Mouse (Mus musculus) Patski (cell line): Measurements from ENCODE around the gene Serpinc1. TPM values are rescaled to one million over a fixed set of nuclear protein-coding genes. Genes with fewer than 3 reads are reported as not detected.

Source experiments
- ATAC-seq: fragments of 100-300 bp; one replicate; pipeline ENCODE4 v1.8.0; 2021
- CTCF ChIA-PET: fragments of 350-600 bp; sonication (Branson Sonifier 250); formaldehyde crosslinking; loops from one replicate; lab custom pipeline; 2022; ENCODE audit warnings: inconsistent platforms; lab: Charles Lee
- POLR2A ChIA-PET: fragments of 350-600 bp; sonication (Branson Sonifier 250); formaldehyde crosslinking; loops from one replicate; lab custom pipeline; 2022; ENCODE audit warnings: antibody characterized with exemption, inconsistent platforms; lab: Charles Lee
- DNase-seq: peaks from one replicate; pipeline ENCODE4 v3.0.0-alpha.2; 2011; ENCODE audit warnings: low read depth, low spot score
- H3K27me3 ChIP-seq: fragments of 371-371 bp; one replicate; pipeline ENCODE4 v1.5.1; 2021
- CTCF ChIP-seq: fragments of 100-300 bp; IDR thresholded peaks from one replicate; pipeline ENCODE4 v1.5.1; 2021
- in situ Hi-C: fragments of 300-500 bp; cut with MboI; formaldehyde crosslinking; loops from 3 replicates; pipeline ENCODE4 v1.11.1; 2018; ENCODE audit warnings: low pct_unique_long_range_greater_than_20kb, mixed read lengths
- polyA plus RNA-seq: library from polyadenylated mRNA; unstranded; gene quantifications from one replicate; pipeline ENCODE4 v1.2.3, GENCODE M21; 2021

Serpinc1 gene
- polyA plus RNA-seq, 1 experiment from 2014 or later, result 1.3 TPM

DNA sequence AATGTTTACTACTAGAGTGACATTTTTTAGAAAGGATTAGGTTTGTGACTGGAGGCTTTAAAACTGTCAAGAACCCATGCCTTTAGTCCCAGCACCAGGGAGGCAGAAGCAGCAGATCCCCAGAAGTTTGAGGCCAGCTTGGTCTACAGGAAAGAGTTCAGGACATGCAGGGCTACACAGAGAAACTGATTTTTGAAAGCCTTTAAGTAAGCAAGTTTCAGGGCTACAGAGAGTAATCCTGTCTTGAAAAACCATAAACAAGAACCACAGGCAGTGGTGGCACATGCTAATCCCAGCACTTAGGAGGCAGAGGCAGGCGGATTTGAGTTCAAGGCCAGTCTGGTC, 62.0 kb downstream of the Serpinc1 start:
- no peak for TF ChIP-seq CTCF
- POLR2A ChIA-PET, result no interaction called here
- DNase-seq, result no peak
- in situ Hi-C loops, result no loop called here
- CTCF ChIA-PET, result no interaction called here
- ATAC-seq, result no peak
- no peaks in the 10 kb centered on the region for H3K27me3 ChIP-seq

DNA sequence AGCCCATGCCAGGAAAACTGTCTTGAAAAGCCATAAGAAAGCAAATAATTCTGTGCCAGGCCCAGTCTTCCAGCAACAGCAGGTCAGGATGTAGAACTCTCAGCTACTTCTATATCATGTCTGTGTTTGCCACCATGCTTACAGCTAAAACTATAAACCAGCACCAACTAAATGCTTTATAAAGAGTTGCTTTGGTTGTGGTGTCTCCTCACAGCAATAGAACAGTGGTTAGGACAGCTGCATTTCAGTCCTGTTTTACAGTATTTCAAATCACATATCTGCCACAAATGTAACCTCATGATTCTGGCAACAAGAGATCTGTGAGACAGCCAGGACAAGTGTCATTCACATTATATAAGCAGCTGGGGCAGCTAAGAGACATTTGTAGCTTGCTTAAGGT, 62.5 kb downstream of the Serpinc1 start:
- DNase-seq, result no peak
- no peak for ATAC-seq
- no peaks in the 10 kb centered on the region for H3K27me3 ChIP-seq
- ChIA-PET CTCF (interaction anchor here (1.6 kb wide), 1 partner anchor 33 kb away, joined by 3 read pairs; no protein-coding TSS in a partner anchor), POLR2A (no interaction called here)
- no peak for TF ChIP-seq CTCF
- in situ Hi-C loops, result no loop called here

DNA sequence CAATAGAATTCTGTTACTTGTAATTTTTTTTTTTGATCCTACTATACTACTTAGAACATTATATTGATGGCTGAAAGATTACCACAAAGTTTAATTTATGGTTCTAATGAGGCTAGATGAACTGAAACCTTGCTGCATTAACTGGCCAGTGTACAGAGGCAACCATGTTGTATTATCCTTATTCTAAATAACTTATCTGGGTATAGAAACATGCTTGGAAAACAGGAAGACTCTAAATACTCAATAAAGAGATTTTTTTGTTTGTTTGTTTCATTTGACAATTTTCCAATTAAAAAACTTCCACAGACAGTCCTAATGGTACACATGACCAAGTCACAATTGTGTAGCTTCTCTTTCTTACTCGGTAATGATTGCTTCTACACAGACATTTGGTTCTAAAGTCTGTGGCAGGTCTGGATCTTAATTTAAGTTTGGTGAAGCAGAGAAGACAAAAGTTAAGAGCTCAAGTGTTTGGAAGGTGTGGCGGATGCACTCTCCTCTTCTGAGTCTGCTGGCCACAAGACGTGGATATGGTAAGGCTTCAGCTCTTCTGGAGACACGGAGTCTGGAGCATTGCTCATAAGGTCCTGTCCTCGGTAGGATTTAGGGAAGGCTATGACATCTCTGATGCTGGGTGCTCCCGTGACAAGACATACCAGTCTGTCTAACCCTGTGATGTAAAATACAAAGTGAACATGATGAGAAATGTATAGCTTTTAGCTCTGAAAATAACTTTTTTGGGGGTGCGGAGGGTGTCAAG, 63.1 kb downstream of the Serpinc1 start:
- ChIA-PET POLR2A (interaction anchor here (0.6 to 0.7 kb wide), 2 partner anchors 17 to 27 kb away, joined by 3 to 4 read pairs; no protein-coding TSS in a partner anchor), CTCF (interaction anchor here (1.5 to 1.6 kb wide), 2 partner anchors 17 to 32 kb away, joined by 3 to 7 read pairs; no protein-coding TSS in a partner anchor)
- DNase-seq (no peak), ATAC-seq (no peak)
- TF ChIP-seq CTCF, result no peak
- in situ Hi-C loops, result no loop called here
- no peaks in the 10 kb centered on the region for H3K27me3 ChIP-seq

DNA sequence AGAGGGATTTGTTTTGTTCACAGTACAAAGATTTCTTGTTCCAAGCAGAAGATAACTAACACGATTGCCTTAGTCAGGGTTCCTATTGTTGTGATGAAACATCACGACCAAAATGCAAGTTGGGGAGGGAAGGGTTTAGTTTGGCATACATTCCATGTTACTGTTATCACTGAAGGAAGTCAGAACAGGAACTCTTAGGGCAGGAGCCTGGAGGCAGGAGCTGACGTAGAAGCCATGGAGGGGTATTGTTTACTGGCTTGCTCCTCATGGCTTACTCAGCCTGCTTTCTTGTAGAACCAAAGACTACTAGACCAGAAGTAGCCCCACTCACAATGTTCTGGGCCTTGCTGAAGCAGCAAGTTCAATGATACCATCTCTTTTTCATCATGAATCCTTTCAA, 68.6 kb downstream of the Serpinc1 start:
- TF ChIP-seq CTCF, result no peak
- no peaks in the 10 kb centered on the region for H3K27me3 ChIP-seq

More for the DNA sequence above, 68.6 kb downstream of the Serpinc1 start:
- ChIA-PET CTCF (no interaction called here), POLR2A (no interaction called here)
- DNase-seq, result no peak
- no peak for ATAC-seq
- in situ Hi-C loops, result no loop called here

Other genes starting within 250 kb of the Serpinc1 start
- 37.6 TPM for gene Rabgap1l, start 185.4 kb upstream of the Serpinc1 start, polyA plus RNA-seq
- 15.9 TPM for gene Rc3h1, start 72.2 kb upstream of the Serpinc1 start, polyA plus RNA-seq
- gene Zbtb37, start 56.3 kb downstream of the Serpinc1 start, polyA plus RNA-seq, result 3.7 TPM
- 39.0 TPM for gene Dars2, start 92.1 kb downstream of the Serpinc1 start, polyA plus RNA-seq
- 10.2 TPM for gene Cenpl, start 92.1 kb downstream of the Serpinc1 start, polyA plus RNA-seq
- 15.8 TPM for gene Klhl20, start 152.9 kb downstream of the Serpinc1 start, polyA plus RNA-seq
- 0.39 TPM for gene Ankrd45, start 164.1 kb downstream of the Serpinc1 start, polyA plus RNA-seq
- not detected for gene Tex50, start 180.7 kb downstream of the Serpinc1 start, polyA plus RNA-seq